Mouse (Mus musculus): ENCODE measurements around the gene Dop1b.
"Not testable (repeated sequence)": the region's sequence is repeated elsewhere in the genome, so short reads cannot be mapped to it uniquely, and the experiment has no call there.

Gene Dop1b

GRCm38 (mm10) chr16:93711411-93712188 is at the start of gene Dop1b:
Gene Dop1b, plus strand, starts transcription at chr16:93711904.
- peak; percentile 96 to 97 for DNase-seq (ENCODE audit: low spot score in 2 of 2)

- DNase-seq (ENCODE audit: low spot score in 2 of 2): no peak
Observed at GRCm38 (mm10) chr16:93667976-93668375, 43.7 kb upstream of the Dop1b start.

GRCm38 (mm10) chr16:93669521-93669920 is 42.2 kb upstream of the Dop1b start:
- no peak for DNase-seq (ENCODE audit: low spot score in 2 of 2)

- not testable (repeated sequence) for DNase-seq (ENCODE audit: low spot score in 2 of 2)
Observed at GRCm38 (mm10) chr16:93670466-93670865, 41.2 kb upstream of the Dop1b start.

GRCm38 (mm10) chr16:93671064-93671463 is 40.6 kb upstream of the Dop1b start:
- no peak for DNase-seq (ENCODE audit: low spot score in 2 of 2)

- DNase-seq (ENCODE audit: low spot score in 2 of 2): no peak
Observed at GRCm38 (mm10) chr16:93676376-93676775, 35.3 kb upstream of the Dop1b start.

GRCm38 (mm10) chr16:93678206-93678605 is 33.5 kb upstream of the Dop1b start:
- DNase-seq (ENCODE audit: low spot score in 2 of 2): no peak

GRCm38 (mm10) chr16:93679165-93679564 is 32.5 kb upstream of the Dop1b start:
- DNase-seq (ENCODE audit: low spot score in 2 of 2): no peak

GRCm38 (mm10) chr16:93682156-93682688 is 29.5 kb upstream of the Dop1b start:
- no peak for DNase-seq (ENCODE audit: low spot score in 2 of 2)

GRCm38 (mm10) chr16:93682689-93683507 is 28.8 kb upstream of the Dop1b start, which contains the start of gene Cbr3:
Gene Cbr3, plus strand, starts transcription at chr16:93683215.
- peak; percentile 61 to 64 for DNase-seq (ENCODE audit: low spot score in 2 of 2)

- DNase-seq (ENCODE audit: low spot score in 2 of 2): peak in 1 of 2 experiments; percentile 11
Observed at GRCm38 (mm10) chr16:93683508-93684236, 28.0 kb upstream of the Dop1b start.

GRCm38 (mm10) chr16:93684441-93684840 is 27.3 kb upstream of the Dop1b start:
- no peak for DNase-seq (ENCODE audit: low spot score in 2 of 2)

- not testable (repeated sequence) for DNase-seq (ENCODE audit: low spot score in 2 of 2)
Observed at GRCm38 (mm10) chr16:93685783-93686182, 25.9 kb upstream of the Dop1b start.

- DNase-seq (ENCODE audit: low spot score in 2 of 2): no peak
Observed at GRCm38 (mm10) chr16:93686421-93686820, 25.3 kb upstream of the Dop1b start.

GRCm38 (mm10) chr16:93686945-93687344 is 24.8 kb upstream of the Dop1b start:
- no peak for DNase-seq (ENCODE audit: low spot score in 2 of 2)

GRCm38 (mm10) chr16:93691206-93691841 is 20.4 kb upstream of the Dop1b start:
- DNase-seq (ENCODE audit: low spot score in 2 of 2): no peak

GRCm38 (mm10) chr16:93692744-93693143 is 19.0 kb upstream of the Dop1b start:
- DNase-seq (ENCODE audit: low spot score in 2 of 2): no peak

- DNase-seq (ENCODE audit: low spot score in 2 of 2): no peak
Observed at GRCm38 (mm10) chr16:93707116-93707515, 4.6 kb upstream of the Dop1b start.

GRCm38 (mm10) chr16:93709217-93709616 is 2.5 kb upstream of the Dop1b start:
- no peak for DNase-seq (ENCODE audit: low spot score in 2 of 2)

GRCm38 (mm10) chr16:93710924-93711323 is 780 bp upstream of the Dop1b start:
- DNase-seq (ENCODE audit: low spot score in 2 of 2): peak; percentile 50 to 52

- DNase-seq (ENCODE audit: low spot score in 2 of 2): no peak
Observed at GRCm38 (mm10) chr16:93712189-93712885, 633 bp downstream of the Dop1b start.

All from frontal cortex, postnatal 25 days (tissue).